Mouse (Mus musculus) adrenal gland, postnatal 4 days (tissue): ENCODE measurements around the gene E2f2. TPM values are rescaled to one million over a fixed set of nuclear protein-coding genes. Genes with fewer than 3 reads are reported as not detected.

Experiments
- DNase-seq, 2 experiments: peaks; one replicate each; pipeline ENCODE4 v3.0.0; 2021 to 2022; ENCODE audit warnings: low spot score in 2 of 2, mixed read lengths in 2 of 2
- long read RNA-seq, 2 experiments: library from polyadenylated mRNA; stranded (forward); transcript quantifications; one replicate each; pipeline ENCODE4 v2.0.0; 2021
- total RNA-seq, 2 experiments: library from RNA; stranded (reverse); gene quantifications; 2 replicates each; pipeline ENCODE4 v1.2.3; 2021

E2f2 gene
- total RNA-seq: 10 to 100 TPM; 15.0 to 23.0 TPM
- long read RNA-seq, experiment 1, partial matches to known transcripts: 1 of 3 reads
- long read RNA-seq, experiment 1, other reads (novel, unspliced or antisense): 2 of 3 reads
- long read RNA-seq, experiment 2, full-length matches to known transcripts: 5 of 25 reads
- long read RNA-seq, experiment 2, partial matches to known transcripts: 13 of 25 reads
- long read RNA-seq, experiment 2, other reads (novel, unspliced or antisense): 7 of 25 reads

DNA sequence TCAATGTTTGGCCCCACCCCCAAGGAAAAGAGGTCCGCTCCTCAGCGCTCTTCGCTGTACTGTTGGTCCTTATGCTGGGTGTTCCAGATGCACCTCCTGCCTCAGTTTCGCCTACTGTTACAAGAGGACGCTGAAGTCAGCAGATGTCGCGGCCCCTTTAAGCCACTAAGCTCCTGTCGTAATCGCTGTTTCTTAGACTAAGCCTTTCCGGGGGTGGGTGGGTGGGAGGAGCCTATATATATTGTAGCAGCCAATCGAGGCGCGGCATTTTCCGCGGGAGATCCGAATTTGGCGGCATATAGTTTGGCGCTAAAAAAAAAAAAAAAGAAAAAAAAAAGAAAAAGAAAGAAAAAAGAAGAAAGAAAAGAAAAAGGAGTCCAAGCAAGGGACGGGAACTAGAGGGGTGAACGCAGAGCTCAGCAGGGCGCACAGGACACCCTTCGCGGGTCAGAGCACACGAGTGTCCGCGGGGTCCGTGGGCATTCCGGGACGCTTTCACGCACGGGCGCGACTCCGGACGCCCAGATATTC, at the start of gene E2f2:
TSS of gene E2f2 (plus strand) at position 384 of the 531 bp plus-strand sequence.
- DNase-seq: peak in 1 of 2 experiments; percentile 57

DNA sequence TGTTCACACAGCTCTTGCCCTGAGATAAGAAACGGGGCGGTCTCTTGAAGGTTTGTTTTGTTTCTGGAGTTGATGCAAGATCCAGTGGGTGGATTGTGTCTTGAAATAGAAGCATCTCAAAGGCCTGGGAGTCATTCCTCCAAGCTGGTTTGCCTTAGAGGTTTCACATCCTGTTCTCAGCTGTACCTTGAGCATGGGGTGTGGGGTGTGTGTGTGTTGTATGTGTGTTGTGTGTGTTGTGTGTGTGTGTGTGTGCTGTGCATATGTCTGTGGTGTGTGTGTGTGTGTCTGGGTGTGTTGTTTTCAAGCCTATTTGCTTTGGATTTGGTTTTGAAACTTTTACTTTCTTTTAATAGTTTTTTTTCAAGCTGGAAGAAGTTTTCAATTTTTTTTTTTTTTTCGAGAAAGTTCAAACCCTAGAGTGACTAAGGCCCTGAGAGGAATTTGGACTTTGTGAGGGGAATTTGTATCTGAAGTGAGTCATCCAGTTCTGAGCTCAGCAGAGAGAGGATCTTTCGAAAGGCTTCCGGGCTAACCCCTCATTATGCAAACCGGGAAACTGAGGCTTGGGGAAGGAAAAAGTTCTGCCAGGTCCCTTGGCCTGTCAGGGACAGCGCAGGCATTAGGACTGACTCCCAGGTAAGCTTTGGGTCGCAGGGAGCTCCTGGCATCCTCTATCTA, 48.9 kb upstream of the E2f2 start:
- DNase-seq: no peak

DNA sequence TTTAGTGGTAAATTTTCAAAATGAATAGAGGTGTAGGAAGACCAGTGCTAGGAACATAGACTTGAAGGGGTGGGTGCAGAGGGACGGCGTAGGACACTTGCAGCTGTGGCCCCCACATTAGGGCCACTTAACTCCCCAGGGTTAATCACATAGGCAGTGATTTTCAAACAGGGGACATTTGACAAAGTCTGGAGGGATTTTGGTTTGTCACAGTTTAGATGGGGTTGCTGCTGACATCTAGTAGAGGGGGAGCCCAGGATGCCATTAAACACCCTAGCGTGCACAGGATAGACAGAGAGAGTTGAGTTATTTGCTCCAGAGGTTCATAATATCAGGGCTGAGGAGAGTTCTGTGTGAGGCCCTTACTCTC, 48.4 kb upstream of the E2f2 start:
- no peak for DNase-seq

DNA sequence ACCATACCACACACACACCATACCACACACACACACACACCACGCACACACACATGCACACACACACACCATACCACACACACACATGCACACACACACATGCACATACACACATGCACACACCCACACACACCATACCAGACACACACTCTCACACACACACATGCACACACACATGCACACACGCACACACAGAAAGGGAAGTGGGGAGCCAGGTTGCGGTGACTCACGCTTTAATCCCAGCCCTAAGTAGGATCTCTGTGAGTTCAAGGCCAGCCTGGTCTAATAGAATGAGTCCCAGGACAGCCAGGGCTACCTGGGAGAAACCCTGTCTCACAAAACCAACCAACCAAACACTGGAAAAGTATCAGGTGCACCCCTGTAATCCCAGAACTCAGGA, 47.6 kb upstream of the E2f2 start:
- DNase-seq: no peak

DNA sequence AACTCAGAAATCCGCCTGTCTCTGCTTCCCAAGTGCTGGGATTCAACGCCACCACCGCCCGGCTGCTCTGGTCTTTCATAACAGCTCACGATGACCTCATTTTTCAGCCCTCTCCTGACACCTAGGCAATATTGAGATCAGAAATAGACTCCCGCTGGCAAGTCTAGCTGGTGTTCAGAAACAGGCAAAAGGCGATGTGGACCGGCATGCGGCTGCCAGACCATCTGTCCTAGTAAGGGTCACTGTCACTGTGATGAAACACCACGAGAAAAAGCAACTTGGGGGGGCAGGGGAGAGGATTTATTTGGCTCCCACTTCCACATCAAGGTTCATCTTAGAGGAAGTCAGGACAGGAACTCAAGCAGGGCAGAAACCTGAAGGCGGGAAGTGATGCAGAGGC, 46.7 kb upstream of the E2f2 start:
- no peak for DNase-seq

DNA sequence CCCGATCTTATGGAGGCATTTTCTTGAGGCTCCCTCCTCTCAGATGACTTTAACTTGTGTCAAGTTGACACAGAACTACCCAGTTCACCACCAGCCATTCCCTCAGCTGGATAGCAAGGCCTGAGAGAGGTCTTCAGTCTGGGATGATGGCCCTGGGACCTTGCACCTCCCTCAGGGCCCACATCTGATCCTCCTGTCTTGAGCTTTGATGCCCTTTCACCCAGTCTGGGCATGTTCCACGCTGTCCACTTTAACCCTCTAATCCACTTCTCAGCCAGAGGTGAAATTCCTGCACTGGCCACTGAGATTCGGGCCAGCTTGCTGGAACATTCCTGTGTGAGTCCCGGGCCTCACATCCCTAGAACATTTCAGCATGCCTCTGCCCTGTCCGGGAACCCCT, 46.2 kb upstream of the E2f2 start:
- no peak for DNase-seq

DNA sequence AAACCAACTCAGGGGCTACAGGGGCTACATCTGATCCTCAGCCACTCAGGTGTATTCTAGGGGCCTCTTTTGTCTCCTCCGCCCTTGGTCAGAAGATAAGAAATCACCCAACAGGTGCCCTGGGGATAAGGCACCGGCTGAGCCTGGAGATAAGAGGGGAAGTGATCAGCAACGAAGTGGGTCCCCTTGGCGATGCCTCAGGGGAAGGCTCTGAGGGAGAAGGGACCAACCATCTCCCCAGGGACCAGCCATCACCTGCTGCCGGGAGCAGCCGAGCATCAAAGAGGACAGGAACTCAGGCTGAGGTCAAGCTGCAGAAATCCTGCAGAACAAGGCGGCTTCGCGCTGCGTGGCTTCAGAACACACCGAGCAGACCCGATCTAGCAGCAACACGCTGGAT, 44.5 kb upstream of the E2f2 start:
- DNase-seq: no peak

DNA sequence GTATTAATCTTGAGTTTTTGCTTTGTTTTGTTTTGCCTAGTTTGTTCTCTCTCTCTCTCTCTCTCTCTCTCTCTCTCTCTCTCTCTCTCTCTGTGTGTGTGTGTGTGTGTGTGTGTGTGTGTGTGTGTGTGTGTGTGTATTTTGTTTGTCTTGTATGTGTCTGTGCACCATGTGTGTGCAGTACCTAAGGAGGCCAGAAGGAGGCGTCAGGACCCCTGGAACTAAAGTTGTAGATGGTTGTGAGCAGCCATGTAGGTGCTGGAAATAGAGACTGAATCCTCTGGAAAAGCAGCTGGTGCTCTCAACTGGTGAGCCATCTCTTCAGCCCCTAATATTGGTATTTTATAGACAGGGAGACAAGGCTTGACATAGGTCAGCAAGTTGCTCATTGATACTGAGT, 42.4 kb upstream of the E2f2 start:
- DNase-seq: no peak

DNA sequence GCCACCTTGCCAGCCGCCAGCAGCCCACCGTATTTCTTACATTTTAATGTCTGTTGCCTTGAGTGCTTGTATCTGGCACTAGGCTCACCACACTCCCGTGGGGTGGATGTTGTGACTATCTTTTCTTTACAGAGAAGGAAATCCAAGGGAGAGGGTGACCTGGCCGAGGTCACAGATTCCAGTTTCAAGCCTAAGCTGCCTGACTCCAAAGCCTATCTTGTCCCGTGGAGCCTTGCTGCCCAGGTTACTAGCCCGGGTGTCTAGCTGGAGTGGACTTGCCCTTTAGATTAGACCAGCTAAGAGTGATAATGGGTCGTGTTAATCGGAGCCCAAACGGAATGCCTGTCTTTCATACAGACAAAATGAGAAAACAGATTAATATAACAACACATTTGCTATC, 38.4 kb upstream of the E2f2 start:
- DNase-seq: no peak

DNA sequence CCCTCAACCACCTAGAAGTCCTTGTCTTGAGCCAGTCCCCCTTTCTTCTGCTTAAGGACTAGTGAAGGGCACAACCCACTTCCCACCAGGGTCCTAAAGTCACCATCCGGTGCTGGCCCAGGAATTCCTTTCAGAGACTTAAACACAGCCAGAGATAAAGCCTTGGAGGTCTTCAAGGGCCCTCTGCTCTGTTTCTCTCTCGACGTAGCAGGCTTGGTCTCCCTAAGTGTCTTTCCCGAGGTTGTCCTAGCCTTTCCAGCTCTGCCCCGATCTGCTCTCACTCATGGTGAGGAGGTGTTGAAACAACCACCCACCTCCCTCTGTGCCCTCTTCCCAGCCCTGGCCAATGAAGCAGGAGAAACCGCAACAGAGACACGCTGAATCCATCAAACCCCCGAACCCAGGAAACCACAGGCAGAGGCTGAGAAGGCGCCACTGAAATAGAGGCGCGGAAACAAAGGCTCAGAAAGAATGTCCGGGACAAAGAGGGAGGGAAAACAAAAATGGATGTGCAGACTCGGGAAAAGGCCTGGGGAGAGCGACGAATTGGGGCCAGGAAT, 37.7 kb upstream of the E2f2 start:
- DNase-seq: no peak

DNA sequence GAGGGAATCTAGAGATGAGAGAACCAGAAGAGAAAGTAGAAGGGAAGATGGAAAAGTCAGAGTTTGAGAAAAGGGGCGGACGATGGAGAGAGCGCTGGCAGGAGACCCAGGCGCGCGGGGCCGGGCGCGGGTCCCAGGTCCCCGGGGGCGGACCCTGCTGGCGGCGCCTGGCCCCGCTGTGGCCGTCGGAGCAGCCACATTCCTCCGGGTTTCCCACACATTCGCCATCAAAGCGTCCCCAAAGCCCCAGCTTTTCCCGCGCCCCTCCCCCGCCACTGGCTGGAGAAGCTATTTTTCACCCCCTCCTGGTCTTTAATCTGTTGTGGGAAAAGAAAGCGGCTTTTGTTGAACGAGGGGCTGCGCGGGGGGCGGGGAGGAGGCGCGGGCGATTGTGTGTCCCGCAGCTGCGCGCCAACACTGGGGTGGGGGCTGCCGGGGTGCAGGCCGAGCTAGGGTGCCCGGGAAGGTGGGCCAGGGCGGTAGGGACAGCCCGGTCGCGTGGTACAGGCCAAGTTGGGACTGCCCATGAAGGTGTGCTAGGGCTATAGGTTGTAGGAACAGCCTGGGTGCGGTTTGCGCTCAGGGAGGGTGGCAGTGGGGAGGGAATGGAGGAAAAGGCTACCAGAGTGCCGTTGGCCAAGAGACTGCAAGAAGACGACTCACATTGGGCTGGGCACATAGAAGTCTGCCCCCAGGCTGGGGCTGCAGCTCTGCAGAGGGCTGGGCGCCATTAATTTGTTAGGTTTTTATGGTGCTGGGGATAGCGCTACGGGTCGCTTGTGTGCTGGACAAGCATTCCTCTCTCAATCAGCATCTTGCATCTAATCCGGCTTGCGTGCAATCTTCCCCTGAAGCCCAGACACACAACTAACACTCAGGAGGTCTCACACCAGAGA, 37.0 kb upstream of the E2f2 start:
- no peak for DNase-seq

DNA sequence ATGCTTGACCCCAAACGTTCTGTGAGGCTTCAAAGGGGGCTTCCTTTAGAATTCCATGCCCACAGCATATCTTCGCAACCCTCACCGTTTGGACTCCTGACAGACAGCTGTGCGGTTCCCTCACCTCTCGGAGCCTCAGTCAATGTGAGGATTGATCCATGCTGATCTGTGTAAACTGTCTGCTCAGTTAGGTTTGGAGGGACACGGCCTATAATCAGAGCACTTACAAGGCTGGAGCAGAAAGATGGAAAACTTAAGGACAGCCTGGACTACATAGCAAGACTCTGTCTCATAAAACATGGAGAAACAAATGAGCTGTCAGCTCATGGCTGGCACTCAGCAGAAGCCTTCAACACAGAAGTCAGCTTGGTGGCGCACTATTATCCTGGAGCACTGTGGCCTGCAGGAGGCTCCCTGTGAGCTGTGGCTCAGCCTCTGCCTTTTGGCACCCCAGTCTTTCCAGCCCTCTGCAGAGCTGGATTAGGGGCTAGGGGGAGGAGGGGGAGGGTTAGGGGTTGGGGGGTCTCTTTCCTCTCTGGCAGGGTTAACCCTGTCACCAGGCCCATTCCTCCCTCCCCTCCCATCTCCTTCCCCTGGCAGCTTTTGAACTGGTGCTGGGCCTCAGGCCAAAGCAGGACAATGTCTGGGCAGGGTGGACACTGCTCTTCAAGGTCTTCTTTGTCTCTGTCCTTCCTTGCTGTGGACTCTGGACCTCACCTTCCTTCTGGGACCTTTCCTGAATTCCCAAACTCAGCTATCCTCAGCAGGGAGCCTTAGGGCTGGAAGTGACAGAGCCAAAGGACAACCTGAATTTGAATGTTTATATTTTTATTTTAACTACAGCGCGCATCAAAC, 36.1 kb upstream of the E2f2 start:
- DNase-seq: no peak

DNA sequence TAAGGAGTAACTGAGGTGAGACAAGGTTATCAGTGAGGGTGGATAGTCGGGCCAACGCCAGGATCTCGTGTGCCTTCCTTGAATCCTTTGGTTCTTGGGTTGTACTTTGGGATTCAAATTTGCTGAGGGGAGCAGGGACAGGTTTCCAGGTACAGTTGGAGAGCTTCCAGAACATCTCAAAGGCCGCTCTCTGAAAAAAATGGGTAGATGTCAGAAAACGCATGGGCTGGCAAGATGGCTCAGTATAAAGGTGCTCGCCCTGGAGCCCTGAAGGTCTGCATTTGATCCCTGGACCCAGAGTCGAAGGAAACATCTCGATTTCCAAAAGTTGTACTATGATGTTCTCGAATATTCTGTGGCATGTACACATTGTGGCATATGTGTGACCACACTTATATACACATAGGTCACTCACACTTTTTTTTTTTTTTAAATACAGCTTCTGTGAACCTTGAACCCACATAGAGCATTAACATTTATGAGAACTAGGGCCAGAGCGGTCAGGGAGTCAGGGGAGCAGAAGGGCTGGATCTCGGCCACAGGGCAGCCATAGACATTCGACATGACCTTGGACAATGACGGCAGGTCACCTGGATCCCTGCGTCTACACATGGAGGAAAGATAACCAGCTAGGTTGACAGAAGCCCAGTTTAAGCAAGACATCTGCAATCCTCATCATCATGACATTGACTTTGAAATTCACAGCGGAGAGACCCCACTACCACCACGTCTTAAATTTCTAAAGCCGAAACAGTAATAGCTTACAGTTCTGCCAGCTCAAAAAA, 32.7 kb upstream of the E2f2 start:
- DNase-seq: no peak

DNA sequence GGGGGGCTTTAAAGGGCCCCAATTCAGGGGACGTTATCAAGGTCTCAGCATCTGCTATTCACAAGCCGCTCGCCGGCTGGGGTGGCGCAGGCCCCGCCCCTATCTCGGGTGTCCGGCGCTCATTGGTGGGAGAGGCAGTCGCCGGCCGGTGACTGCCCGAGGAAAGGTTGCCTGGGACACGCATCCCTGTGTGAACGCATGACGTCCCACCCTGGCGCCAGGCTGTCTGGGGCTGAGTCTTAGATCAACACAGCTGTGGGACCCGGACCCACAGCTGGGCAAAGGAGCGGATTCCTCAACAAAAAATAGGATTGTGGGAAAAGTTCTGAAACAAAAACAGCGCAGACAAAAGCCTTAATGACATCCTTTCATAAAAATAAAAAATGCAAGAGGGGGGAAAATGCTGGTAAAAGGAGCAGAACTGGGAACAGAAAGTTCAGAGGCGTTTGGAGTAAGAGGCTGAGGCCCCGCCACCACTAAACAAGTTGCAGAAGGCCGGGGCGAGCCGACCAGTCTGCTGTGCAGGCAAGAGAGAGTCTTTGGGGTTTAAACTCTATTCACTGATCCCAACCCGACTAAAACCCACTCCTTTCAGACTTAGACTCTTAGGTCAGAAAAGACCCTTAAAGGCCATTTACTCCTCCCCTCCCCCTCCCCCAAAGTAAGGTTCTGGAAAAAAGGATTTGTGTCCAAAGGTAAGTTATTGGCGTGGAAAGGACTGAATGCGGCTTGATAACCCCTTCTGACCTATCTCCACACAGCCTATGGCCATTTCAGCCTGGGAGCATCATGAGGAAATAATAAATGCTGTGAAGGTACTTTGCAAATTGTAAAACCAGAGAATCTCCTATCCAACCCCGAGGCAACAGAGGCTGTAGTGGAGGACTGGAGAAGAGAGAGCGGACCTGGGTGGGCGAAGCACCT, 31.6 kb upstream of the E2f2 start:
- DNase-seq: peak; percentile 76 to 91

DNA sequence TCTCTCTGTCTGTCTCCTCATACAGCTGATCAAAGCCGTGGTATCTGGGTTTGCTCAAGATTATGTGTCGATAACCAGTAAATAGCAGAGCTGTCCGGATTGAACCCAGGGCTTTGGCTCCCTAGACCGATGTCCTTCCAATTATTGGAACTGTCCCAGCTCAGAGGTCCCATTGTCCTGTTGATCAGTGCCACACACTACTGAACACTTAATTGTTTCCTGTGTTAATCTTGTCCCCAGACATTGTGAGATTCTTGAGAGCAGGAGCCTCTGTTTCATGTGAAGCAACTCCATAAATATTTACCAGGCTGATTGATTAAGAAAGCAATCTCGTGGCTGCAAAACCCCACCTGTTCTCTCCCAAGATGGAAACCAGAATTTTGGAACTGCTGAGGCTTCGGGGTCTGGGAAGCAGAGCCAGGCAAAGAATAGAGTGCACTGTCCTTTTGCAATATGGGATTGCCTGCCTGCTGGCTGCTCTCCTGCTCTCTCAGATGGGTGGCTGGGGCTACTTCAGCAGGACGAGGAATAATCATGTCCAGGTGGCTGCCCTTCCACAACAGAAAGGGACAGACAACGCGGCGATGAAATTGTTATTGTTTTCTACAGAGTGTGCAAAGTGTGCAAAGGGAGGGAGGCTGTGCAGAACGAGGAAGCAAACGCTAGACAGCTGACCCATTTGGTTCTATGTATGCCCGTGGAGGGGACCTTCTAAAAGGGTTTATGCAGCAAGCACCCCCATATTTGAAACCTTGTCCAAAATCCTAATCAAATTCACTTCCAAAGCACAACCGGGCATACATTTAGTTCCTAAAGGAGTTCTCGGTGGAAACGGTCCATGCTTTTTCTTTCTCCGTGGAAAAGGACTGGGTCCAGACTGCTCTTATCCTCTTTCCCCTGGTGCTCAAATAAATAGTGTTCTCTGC, 29.7 kb upstream of the E2f2 start:
- no peak for DNase-seq

DNA sequence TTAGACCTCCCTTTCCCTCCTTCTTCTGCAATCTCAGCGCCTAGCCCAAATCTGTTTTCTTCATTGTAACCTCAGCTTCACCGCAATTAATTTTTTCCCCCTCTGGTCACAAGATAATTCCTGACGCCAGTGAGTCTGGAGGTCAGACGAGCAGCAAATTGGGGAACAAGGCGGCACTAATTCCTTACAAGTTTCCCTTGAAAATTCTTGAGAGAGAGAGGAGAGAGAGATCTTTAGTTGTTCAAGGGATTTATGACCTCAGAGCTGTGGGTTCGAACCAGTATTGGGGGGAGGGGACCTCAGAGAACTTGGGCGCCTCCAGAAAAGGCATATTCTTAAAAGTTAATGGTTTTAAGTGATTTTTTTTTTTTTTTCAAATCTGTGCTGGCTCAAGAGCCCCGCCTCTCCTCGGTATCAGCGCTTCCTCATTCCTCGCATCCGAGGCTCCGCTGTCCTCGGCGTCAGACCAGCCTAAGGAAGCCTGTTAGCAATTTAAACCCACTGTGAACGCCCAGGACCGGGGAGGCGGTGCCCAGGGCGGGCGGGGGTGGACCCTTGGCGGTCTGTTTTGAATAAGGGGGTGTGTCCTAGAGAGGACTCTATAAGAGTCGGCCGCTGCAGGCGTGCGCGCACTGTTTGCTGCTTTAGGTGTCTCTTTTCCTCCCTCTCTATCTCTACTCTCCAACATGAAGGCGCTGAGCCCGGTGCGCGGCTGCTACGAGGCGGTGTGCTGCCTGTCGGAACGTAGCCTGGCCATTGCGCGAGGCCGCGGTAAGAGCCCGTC, 28.8 kb upstream of the E2f2 start, which contains the start of gene Id3:
TSS of gene Id3 (plus strand) at position 305 of the 784 bp plus-strand sequence.
- DNase-seq: peak; percentile 90 to 95
